Mouse (Mus musculus) olfactory bulb, adult 2 months (tissue): ENCODE measurements around the gene Dgcr2. TPM values are rescaled to one million over a fixed set of nuclear protein-coding genes. Genes with fewer than 3 reads are reported as not detected.

Experiments used
- H3K27ac ChIP-seq: fragments of 200-500 bp; 2 replicates; pipeline ENCODE4 v1.5.1; 2012; ENCODE audit warnings: low read depth, low read length; ENCODE audit not compliant: insufficient read depth
- H3K4me1 ChIP-seq: fragments of 200-500 bp; 2 replicates; pipeline ENCODE4 v1.6.1; 2012; ENCODE audit warnings: low read length; ENCODE audit not compliant: control insufficient read depth, insufficient read depth
- H3K4me3 ChIP-seq: fragments of 200-500 bp; 2 replicates; pipeline ENCODE4 v1.5.1; 2012; ENCODE audit warnings: mild to moderate bottlenecking, low read depth, low read length, moderate library complexity; ENCODE audit not compliant: insufficient read depth
- CTCF ChIP-seq: fragments of 200-500 bp; IDR thresholded peaks from 2 replicates; pipeline ENCODE4 v1.5.1; 2012; ENCODE audit warnings: low read depth, mild to moderate bottlenecking, low read length, moderate library complexity; ENCODE audit not compliant: insufficient read depth
- POLR2A ChIP-seq: fragments of 200-500 bp; IDR thresholded peaks from 2 replicates; pipeline ENCODE4 v1.6.1; 2012; ENCODE audit warnings: mild to moderate bottlenecking, low read depth, low read length, moderate library complexity; ENCODE audit not compliant: insufficient read depth
- WGBS: fragments of 180-500 bp; shearing (Covaris S2); methylation state at CpG from one replicate; pipeline ENCODE4 v1.1.7; 2018; 5-methylcytosine and 5-hydroxymethylcytosine counted together
- polyA plus RNA-seq: library from polyadenylated mRNA; stranded (reverse); fragments of >200 nt; gene quantifications from 2 replicates; pipeline ENCODE4 v1.2.4, GENCODE M21; 2012; ENCODE audit warnings: low replicate concordance; ENCODE audit not compliant: missing spikeins, insufficient read depth, insufficient read length

Dgcr2 gene
- polyA plus RNA-seq, 1 experiment: not detected

DNA sequence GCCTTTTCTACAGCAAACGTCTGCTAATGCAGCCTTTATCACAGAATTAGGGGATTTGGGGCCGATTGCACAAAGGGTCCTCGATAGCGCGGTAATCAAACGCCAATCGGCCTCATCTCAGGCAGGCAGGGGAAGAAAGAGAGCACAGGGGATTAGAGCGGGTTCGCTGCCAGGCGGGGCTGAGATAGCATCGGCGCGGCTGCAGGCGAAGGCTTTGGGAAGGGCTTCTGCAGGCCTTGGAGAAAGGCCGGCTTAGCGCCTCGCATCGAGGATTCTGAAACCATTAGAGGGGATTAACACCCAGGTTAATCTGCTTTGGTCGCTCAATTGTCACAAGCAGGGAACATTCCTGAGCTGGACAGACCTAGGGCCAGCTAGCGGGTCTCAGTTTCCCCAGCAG, 22.2 kb upstream of the Dgcr2 start:
- 0 out of 2 replicates have a peak, but pooled peaks cover 5% of the 10 kb centered on the region for H3K4me1 ChIP-seq
- H3K4me3 ChIP-seq: no peak overlapping the region
- no peak overlapping the region for H3K27ac ChIP-seq
- WGBS: 13% methylated on average over 20 of the region's 20 CpGs
- no peak for TF ChIP-seq CTCF
- no peak for TF ChIP-seq POLR2A

DNA sequence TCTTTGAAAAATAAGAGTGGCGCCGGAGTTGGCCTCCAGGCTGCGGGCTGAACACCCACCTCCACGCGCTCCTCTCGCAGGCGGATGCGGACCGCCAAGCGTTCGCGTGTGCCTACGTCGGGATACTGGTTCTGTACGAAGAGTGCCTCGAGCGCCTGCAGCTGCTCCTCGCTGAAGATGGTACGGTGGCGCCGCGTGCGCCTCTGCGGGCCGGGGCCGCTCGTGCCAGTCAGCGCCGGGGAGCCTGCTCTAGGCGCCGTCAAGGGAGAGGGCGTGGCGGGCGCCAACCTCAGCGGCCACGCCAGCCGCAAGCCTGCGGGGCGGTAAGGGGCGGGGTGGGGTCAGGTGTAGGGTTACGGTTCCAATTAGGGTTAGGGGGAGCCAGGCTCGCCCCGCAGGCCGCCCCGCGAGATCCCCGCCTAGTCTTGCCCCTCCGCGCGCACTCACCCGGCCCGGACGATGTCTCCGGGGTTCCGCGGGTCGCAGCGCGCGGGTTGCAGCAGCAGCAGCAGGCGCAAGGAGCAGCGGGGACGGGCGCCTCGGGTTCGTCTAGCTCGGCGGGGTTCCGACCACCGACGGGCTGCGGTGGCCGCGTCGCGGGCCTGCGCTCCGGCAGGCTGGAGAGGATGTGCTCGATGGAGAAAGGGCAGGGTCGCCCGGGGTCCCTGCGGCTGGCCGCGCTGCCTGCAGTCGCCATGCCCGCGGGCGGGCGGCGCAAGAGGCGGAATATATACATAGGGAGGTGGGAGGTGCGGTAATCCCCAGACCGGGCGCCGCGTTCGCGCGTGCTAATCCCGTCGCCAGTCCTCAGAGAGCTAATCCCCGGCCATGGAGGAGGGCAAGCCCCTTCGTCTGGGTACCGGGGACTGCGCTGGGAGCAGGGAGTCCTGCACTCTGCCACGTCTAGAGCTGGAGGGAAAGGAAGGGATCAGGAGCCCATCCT, 16.2 kb upstream of the Dgcr2 start, which contains the start of gene Gsc2:
TSS of gene Gsc2 (minus strand) at position 753 of the 943 bp plus-strand sequence.
- WGBS: under 1% methylated on average over 106 of the region's 106 CpGs
- Histone ChIP-seq H3K4me3 (peak within 1 kb of the TSS; percentile 9), H3K27ac (no peak within 1 kb of the TSS), H3K4me1 (peaks cover 19% of the 10 kb centered on the region)
- TF ChIP-seq POLR2A (no peak), CTCF (no peak)

DNA sequence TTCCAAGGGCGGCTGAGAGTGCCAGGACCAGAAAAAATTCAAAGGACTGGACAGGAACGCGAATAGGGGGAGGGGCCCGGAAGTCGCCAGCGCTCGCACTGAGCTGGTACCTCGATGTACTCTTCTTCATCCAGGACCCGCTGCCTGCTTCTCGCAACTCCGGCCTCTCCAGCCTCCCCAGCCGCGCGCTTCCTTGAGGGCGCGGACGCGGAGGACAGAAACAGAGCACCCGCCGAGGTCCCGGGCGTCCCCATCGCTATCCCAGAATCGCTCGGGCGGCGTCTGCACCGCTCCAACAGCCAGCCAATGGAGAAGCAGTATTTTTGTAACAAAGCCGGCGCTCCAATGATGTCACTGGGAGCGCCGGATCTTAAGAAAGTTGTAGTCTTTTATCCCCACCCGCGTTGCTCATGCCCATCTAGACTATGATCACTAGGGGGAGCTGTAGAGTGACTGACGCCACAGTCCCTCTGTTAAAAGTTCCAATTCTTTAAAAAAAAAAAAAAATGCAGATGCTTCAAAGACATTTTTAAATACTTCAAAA, 12.8 kb upstream of the Dgcr2 start, which contains the start of gene Ess2:
TSS of gene Ess2 (minus strand) at position 297 of the 544 bp plus-strand sequence.
- WGBS: under 1% methylated on average over 35 of the region's 35 CpGs
- peak within 1 kb of the TSS; percentile 47; the same call in 1 of the 2 replicates for H3K27ac ChIP-seq
- peaks cover 19% of the 10 kb centered on the region for H3K4me1 ChIP-seq
- peak within 1 kb of the TSS; percentile 87 for H3K4me3 ChIP-seq
- TF ChIP-seq CTCF (no peak), POLR2A (0 out of 2 replicates have a peak, but pooled peaks have one; percentile 23)

DNA sequence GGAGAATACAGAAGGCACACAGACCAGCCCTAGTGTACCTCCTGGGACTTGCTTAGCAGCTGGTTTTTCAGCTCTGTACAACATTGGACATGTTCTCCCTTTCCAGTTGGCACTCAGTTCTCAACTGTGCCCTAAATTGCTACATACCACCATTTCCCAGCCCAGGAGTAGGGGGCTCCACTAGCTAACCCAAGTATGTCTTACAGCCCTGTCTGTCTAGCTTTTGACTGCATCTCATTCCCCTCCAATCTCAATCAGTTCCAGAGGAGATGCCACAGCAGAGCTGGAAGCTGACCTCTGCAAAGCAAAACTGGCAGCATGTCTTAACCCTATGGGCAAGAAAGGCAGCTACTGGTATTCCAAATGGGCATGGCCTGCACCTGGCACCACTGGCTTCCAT, 2.3 kb downstream of the Dgcr2 start:
- Histone ChIP-seq H3K4me3 (no peak overlapping the region), H3K4me1 (no peaks in the 10 kb centered on the region), H3K27ac (no peak overlapping the region)
- TF ChIP-seq POLR2A: no peak

DNA sequence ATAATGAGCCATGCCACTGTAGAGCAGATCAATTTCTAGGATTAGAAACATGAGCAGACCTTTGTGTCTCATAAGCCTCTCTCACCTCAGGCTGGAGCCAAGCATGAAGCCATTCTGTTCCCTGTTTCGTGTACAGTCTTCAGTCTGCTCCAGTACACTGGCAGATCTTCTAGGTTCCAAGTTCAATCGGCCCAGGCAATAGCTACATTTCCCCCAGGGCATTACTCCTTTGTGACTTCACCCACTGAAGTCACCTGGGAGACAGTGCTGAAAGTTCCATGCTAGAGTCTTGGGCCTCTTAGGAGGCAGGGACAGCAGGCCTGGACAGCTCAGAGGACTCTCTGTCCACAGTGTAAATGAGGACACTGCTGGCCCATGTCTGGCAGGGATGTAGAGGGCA, 4.4 kb downstream of the Dgcr2 start, which contains the start of gene Tssk1:
TSS of gene Tssk1 (plus strand) at position 301 of the 400 bp plus-strand sequence.
- Histone ChIP-seq H3K4me1 (peaks cover 9% of the 10 kb centered on the region), H3K4me3 (no peak within 1 kb of the TSS), H3K27ac (no peak within 1 kb of the TSS)
- 88% methylated on average over 2 of the region's 2 CpGs for WGBS
- no peak for TF ChIP-seq POLR2A
- no peak for TF ChIP-seq CTCF

DNA sequence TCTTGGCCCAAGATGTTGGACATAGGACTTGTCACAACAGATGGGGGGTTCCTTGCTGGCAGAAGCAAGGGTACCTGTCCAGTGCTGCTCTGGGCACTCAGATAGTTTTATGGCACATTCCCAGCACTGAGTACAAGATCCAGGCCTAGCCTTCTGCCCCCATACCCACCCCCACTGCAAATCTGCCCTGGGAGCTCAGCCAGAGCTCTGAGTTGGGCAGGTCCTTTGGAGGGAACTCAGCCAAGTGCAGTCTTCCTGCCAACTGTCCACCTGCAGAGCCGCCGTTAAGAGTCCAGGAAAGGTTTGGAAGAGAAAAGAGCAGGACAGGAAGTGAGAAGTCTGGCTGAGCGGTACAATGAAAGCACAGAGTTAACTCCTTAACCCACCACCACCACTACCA, 5.8 kb downstream of the Dgcr2 start:
- 44% methylated on average over 3 of the region's 3 CpGs for WGBS
- H3K4me3 ChIP-seq: no peak overlapping the region
- TF ChIP-seq CTCF (no peak), POLR2A (no peak)
- H3K27ac ChIP-seq: no peak overlapping the region
- peaks cover 9% of the 10 kb centered on the region for H3K4me1 ChIP-seq

DNA sequence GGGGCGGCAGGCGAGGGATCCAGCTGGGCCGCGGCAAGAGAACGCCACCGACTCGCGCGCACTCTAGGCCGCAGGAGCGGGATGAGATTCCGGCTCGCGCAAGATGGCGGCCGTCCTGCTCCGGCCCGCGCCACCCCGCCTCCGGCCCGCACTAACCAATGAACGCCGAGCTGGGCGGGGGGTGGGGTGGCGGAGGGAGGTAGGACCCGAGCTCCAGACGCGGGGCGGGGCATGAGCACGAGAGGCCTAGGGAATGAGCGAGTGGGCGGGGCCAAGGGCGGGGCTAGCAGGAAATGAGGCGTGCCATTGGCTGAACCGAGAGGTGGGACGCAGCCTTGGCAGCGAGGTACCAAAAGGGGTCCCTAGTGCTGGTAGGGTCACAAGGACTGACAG, 6.8 kb downstream of the Dgcr2 start, which contains the start of gene Gm20518:
TSS of gene Gm20518 (minus strand) at position 105 of the 393 bp plus-strand sequence.
- Histone ChIP-seq H3K4me3 (peak within 1 kb of the TSS; percentile 93), H3K27ac (peak within 1 kb of the TSS; percentile 95), H3K4me1 (peaks cover 12% of the 10 kb centered on the region)
- peak; percentile 76 for TF ChIP-seq POLR2A
- no peak for TF ChIP-seq CTCF
- WGBS: under 1% methylated on average over 38 of the region's 38 CpGs

DNA sequence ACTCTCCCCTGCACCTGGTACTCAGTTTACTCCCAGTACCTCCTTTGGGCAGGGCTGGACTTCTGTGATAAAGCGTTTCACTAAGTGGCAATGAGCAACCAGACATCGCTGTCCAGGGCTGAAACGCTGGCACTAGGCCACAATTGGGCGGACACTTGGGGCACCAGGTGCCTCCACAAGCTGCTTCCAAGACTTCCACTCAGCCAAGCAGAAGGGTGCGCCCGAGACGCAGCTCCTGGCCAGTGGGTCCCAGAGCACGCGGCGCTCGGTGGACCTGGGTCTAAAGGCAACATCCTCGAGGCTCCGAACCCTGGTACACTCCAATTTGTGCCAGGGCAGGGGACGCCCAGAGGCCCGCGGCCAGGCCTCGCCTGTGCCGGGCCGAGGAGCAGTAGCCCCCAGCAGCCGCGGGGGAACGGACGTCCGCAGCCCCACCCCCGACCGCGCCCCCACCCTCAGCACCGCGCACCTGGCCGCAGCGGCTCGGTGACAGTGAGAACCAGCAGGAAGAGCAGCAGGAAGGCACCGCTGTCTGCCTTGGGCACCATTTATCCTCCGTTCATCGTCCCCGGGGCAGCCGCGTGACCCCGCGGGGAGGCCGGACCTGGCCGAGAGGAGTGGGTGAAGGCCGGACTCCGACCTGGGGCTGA, 7.3 kb downstream of the Dgcr2 start:
- under 1% methylated on average over 44 of the region's 44 CpGs for WGBS
- Histone ChIP-seq H3K4me1 (peaks cover 13% of the 10 kb centered on the region), H3K27ac (peak overlapping the region; percentile 95), H3K4me3 (peak overlapping the region; percentile 93)
- TF ChIP-seq POLR2A (no peak), CTCF (no peak)
